Mouse (Mus musculus) spleen, adult 12 weeks (tissue): ENCODE measurements around the gene Slco2a1.

Experiments used
- DNase-seq: peaks from one replicate; pipeline ENCODE4 v3.0.0; 2022; ENCODE audit warnings: low spot score

Gene Slco2a1

GRCm38 (mm10) chr9:102985111-102985510 is 3.4 kb upstream of the Slco2a1 start:
- no peak for DNase-seq

- no peak for DNase-seq
These were observed 2.6 kb upstream of the Slco2a1 start for GRCm38 (mm10) chr9:102985939-102986338.

- no peak for DNase-seq
These were observed 2.0 kb downstream of the Slco2a1 start for GRCm38 (mm10) chr9:102990306-102991133.

GRCm38 (mm10) chr9:102991134-102991406 is 2.6 kb downstream of the Slco2a1 start:
- DNase-seq = no peak

- no peak for DNase-seq
These were observed 4.4 kb downstream of the Slco2a1 start for GRCm38 (mm10) chr9:102992877-102993276.

- no peak for DNase-seq
These were observed 5.3 kb downstream of the Slco2a1 start for GRCm38 (mm10) chr9:102993764-102994163.

- DNase-seq = no peak
These were observed 7.5 kb downstream of the Slco2a1 start for GRCm38 (mm10) chr9:102995800-102996635.

GRCm38 (mm10) chr9:103000384-103000783 is 11.9 kb downstream of the Slco2a1 start:
- DNase-seq = no peak

GRCm38 (mm10) chr9:103004343-103004742 is 15.8 kb downstream of the Slco2a1 start:
- DNase-seq = no peak

GRCm38 (mm10) chr9:103007699-103008078 is 19.2 kb downstream of the Slco2a1 start:
- no peak for DNase-seq

GRCm38 (mm10) chr9:103008079-103008855 is 19.8 kb downstream of the Slco2a1 start:
- DNase-seq = no peak

- no peak for DNase-seq
These were observed 21.6 kb downstream of the Slco2a1 start for GRCm38 (mm10) chr9:103010161-103010560.

- DNase-seq = no peak
These were observed 24.9 kb downstream of the Slco2a1 start for GRCm38 (mm10) chr9:103013366-103013765.

GRCm38 (mm10) chr9:103014686-103015085 is 26.2 kb downstream of the Slco2a1 start:
- no peak for DNase-seq

- DNase-seq = no peak
These were observed 35.6 kb downstream of the Slco2a1 start for GRCm38 (mm10) chr9:103024116-103024515.

- no peak for DNase-seq
These were observed 38.8 kb downstream of the Slco2a1 start for GRCm38 (mm10) chr9:103027150-103027889.

GRCm38 (mm10) chr9:103029012-103029411 is 40.5 kb downstream of the Slco2a1 start:
- DNase-seq = no peak

GRCm38 (mm10) chr9:103030041-103030440 is 41.5 kb downstream of the Slco2a1 start:
- no peak for DNase-seq

GRCm38 (mm10) chr9:103031211-103031610 is 42.7 kb downstream of the Slco2a1 start:
- no peak for DNase-seq

GRCm38 (mm10) chr9:103032193-103032592 is 43.7 kb downstream of the Slco2a1 start:
- DNase-seq = no peak

- DNase-seq = no peak
These were observed 44.9 kb downstream of the Slco2a1 start for GRCm38 (mm10) chr9:103033381-103033780.

GRCm38 (mm10) chr9:103036971-103037391 is 48.5 kb downstream of the Slco2a1 start:
- no peak for DNase-seq
